Mouse (Mus musculus) E14TG2a.4 (cell line): ENCODE data around the gene Crtc1.

Source experiments
- CTCF ChIP-seq: conservative IDR thresholded peaks from 2 replicates; pipeline ENCODE4 v1.5.1; 2014; ENCODE audit warnings: low read length
- NANOG ChIP-seq: IDR thresholded peaks from 2 replicates; pipeline ENCODE4 v1.6.1; 2014; ENCODE audit warnings: borderline replicate concordance, low read length, mixed read lengths
- POU5F1 ChIP-seq: IDR thresholded peaks from 2 replicates; pipeline ENCODE4 v1.6.1; 2014; ENCODE audit warnings: low read length, borderline replicate concordance

GRCm38 (mm10) chr8:70447639-70448420, 8.5 kb upstream of the Crtc1 start:
- TF ChIP-seq CTCF = no peak
- TF ChIP-seq POU5F1 = no peak
- no peak for TF ChIP-seq NANOG
